Mouse (Mus musculus) megakaryocyte, embryonic 14.5 days (primary cell): ENCODE measurements around the gene Efna3. TPM values are rescaled to one million over a fixed set of nuclear protein-coding genes. Genes with fewer than 3 reads are reported as not detected.

Experiments
- H3K27me3 ChIP-seq: replicated peaks from 2 replicates; pipeline ENCODE3; 2012; ENCODE audit warnings: inconsistent platforms
- H3K36me3 ChIP-seq: replicated peaks from 2 replicates; pipeline ENCODE3; 2012; ENCODE audit warnings: low read length, inconsistent platforms, mixed read lengths
- H3K4me1 ChIP-seq: 2 replicates; pipeline ENCODE4 v1.6.1; 2012; ENCODE audit warnings: inconsistent platforms
- H3K4me3 ChIP-seq: replicated peaks from 2 replicates; pipeline ENCODE3; 2012; ENCODE audit warnings: moderate library complexity, mild to moderate bottlenecking, inconsistent platforms
- H3K9me3 ChIP-seq: 2 replicates; pipeline ENCODE4 v1.6.1; 2012; ENCODE audit warnings: inconsistent platforms
- FLI1 ChIP-seq: IDR thresholded peaks from 2 replicates; pipeline ENCODE4 v1.6.1; 2012; ENCODE audit warnings: low read length, inconsistent platforms, mixed read lengths
- GATA1 ChIP-seq: IDR thresholded peaks from 3 replicates; pipeline ENCODE4 v1.6.1; 2012; ENCODE audit warnings: mixed read lengths, low read length, inconsistent platforms, borderline replicate concordance
- polyA plus RNA-seq: library from polyadenylated mRNA; stranded (reverse); fragments of >175 nt; gene quantifications from 2 replicates; pipeline ENCODE4 v1.2.3, GENCODE M21; 2012; ENCODE audit warnings: low replicate concordance; ENCODE audit not compliant: insufficient read depth

Gene Efna3
- polyA plus RNA-seq, 1 experiment, result not detected

DNA sequence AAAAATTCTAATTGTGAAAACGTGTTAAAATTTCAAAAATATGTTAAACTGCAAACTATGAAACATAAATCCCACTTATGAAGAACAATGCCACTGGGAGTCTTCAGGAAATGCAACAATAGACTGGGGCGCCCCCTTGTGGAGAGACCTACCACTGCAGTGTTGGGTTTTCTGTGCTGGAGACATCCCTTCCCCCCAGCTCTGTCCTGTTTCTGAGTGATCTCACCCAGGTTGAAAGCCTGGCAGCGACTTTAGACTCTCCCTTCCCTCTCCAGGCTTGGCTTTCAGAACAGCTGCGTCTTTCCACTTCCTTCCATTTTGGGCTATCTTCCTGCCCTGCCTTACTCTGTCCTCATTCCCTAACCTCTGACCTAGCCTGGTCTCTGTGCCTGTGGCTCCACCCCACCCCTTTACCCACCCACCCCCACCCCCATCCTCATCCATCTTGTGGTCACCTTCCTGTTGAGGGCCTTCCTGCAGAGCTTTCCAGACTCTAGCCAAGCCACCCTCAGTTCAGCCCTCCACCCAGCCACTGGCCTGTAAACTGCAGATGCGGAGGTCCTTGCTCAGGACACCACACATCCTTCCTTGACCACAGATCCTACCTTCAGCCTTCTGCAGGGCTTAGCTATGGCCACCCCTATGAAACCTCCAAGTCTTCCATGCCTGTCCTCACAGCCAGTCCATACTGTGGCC is 32.2 kb upstream of the Efna3 start:
- H3K9me3 ChIP-seq, result no peaks in the 10 kb centered on the region
- peaks cover 38% of the 10 kb centered on the region for H3K4me1 ChIP-seq
- H3K36me3 ChIP-seq, result no peaks in the 10 kb centered on the region
- no peak for TF ChIP-seq FLI1
- no peak for TF ChIP-seq GATA1
- H3K4me3 ChIP-seq, result no peak overlapping the region
- H3K27me3 ChIP-seq, result peaks cover 89% of the 10 kb centered on the region

DNA sequence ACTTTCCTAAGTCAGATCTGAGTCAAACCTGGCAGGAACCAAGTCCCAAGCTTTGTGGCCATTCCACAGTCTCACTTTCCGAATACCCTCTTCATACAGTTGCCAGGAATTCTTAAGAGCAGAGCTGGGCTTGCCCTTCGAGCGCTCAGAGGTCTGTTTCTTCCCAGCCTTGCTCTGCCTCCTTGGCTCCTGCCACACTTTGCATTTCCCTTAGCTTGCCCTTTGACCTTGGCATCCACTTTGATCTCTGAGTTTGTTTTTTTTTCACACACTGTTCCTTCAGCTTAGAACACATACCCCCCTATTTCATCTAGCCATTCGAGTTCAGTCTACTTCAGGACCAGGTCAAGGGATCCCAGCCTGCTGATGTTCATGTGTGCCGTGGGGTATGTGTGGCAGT is 28.5 kb upstream of the Efna3 start:
- Histone ChIP-seq H3K9me3 (no peaks in the 10 kb centered on the region), H3K36me3 (peaks cover 5% of the 10 kb centered on the region), H3K27me3 (peaks cover 65% of the 10 kb centered on the region), H3K4me3 (no peak overlapping the region), H3K4me1 (peaks cover 62% of the 10 kb centered on the region)
- TF ChIP-seq GATA1 (no peak), FLI1 (no peak)

DNA sequence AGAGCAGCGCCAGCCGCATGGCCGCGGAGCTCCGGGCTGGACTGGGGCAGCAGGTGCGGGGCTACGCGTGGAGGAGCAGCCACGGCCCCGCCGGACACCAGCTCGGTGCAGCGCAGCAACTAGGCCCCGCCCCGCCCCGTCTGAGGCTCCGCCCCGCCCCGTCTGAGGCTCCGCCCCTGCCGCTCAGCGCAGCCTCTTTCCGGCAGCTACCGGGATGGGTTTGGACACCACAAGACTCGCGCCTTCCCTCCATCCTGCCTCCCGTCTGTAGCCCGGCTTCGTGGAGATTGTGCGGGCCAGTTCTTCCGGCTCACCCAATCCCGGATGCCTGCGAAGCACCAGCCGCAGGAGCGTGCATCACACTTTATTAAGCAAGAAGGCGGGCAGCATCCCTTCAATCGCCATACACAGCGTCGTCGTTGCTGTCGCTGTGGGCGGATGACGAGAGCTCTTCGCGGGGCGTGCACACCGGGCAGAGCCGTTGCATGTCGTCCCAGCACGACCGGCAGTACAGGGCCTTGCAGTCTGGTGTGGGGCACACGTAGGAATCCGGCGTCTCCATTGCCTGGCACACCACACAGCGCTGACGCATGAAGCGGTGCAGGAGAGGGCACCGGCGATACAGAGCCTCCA is 27.2 kb upstream of the Efna3 start, which contains the start of gene Adam15:
Gene Adam15, minus strand, starts transcription at position 128 of the 633 bp plus-strand sequence.
- TF ChIP-seq GATA1 (no peak), FLI1 (no peak)
- peaks cover 55% of the 10 kb centered on the region for H3K27me3 ChIP-seq
- H3K4me3 ChIP-seq, result peak within 1 kb of the TSS; percentile 93

GRCm38 (mm10) chr3:89348911-89349868 is 26.4 kb upstream of the Efna3 start:
- Histone ChIP-seq H3K9me3 (no peaks in the 10 kb centered on the region), H3K4me1 (peaks cover 46% of the 10 kb centered on the region), H3K4me3 (peak overlapping the region; percentile 93), H3K36me3 (peaks cover 23% of the 10 kb centered on the region), H3K27me3 (peaks cover 60% of the 10 kb centered on the region)
- TF ChIP-seq GATA1 (no peak), FLI1 (no peak)

More for the DNA sequence above, 27.2 kb upstream of the Efna3 start, which contains the start of gene Adam15:
- Histone ChIP-seq H3K4me1 (peaks cover 54% of the 10 kb centered on the region), H3K36me3 (peaks cover 15% of the 10 kb centered on the region), H3K9me3 (no peaks in the 10 kb centered on the region)

DNA sequence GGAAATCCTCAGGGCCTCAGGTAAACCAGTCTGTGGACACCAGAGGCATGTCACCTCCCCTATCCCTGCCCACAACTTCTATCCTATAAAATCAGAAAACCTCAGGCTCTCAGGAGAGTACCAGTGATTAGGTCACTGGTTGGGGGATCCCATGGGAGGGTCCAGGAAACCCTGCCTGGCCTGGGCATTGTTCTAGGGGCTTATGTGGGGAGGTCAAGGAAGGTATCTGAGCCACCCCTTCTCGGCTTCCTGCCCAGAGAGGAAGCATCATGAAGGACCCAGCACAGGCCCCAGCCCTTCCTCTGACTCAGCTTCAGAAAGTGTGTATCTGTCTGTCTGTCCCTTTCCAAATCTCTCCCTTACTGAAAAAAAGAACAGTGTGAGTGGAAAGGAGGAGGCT is 25.2 kb upstream of the Efna3 start:
- Histone ChIP-seq H3K4me3 (peak overlapping the region; percentile 72), H3K36me3 (peaks cover 36% of the 10 kb centered on the region), H3K27me3 (peaks cover 59% of the 10 kb centered on the region), H3K4me1 (peaks cover 42% of the 10 kb centered on the region), H3K9me3 (no peaks in the 10 kb centered on the region)
- no peak for TF ChIP-seq FLI1
- TF ChIP-seq GATA1, result no peak

DNA sequence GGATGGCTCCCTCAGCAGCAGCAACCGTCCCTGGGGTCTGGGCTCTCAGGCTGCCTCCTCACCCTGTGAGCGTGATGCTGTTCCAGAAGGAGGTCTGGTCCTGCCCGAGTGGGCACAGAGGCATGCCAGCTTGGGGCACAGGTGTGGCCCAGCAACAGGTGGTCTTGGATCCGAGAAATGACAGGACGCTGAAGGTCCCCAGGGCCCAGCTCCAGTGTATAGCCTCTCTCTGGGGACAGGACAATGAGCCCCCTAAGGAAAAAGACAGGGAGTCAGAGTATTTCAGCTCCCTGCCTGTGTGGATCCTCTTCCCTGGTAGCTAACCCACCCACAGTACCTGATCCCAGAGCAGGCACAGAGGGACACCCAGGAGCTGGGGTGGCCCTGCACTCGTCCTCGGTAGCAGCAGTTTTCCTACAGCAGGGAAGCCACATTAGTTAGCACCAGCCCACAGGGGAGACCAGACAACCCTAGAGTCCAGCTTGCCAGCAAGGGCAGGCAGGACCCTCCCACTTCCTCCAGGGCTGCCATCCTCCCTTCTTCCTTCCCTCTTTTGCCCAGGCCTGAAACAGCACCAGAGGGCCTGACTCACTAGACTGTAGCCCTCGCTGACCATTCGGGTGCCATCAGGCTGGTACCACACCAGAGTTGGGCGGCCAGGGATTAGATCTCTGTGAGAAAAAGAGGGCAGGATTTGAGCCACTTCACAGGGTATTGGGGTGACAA is 24.2 kb upstream of the Efna3 start:
- TF ChIP-seq GATA1 (no peak), FLI1 (no peak)
- Histone ChIP-seq H3K4me1 (peaks cover 42% of the 10 kb centered on the region), H3K9me3 (no peaks in the 10 kb centered on the region), H3K27me3 (peaks cover 54% of the 10 kb centered on the region), H3K4me3 (peak overlapping the region; percentile 39), H3K36me3 (peaks cover 45% of the 10 kb centered on the region)

DNA sequence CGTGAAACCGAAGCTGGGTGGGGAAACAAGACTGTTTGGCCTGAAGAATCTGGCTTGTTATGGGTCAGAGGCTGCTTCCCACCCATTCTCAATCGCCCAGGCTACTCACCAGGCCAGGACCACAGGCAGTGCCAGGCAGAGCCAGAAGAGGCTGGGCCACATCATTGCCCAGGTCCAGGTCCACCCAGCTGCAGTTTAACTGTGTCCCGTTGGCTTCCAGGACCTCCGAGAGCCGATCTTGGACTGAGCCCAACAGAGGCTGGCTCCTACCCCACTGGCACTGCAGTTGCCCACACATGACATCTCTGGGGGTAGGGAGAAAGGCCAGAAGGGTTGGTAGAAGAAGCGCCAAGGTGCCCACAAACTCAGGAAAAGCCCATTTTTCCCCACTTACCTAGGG is 20.5 kb upstream of the Efna3 start:
- Histone ChIP-seq H3K4me3 (no peak overlapping the region), H3K27me3 (peaks cover 56% of the 10 kb centered on the region), H3K36me3 (peaks cover 67% of the 10 kb centered on the region), H3K4me1 (peaks cover 28% of the 10 kb centered on the region), H3K9me3 (no peaks in the 10 kb centered on the region)
- TF ChIP-seq FLI1 (no peak), GATA1 (no peak)

- TF ChIP-seq GATA1 (no peak), FLI1 (no peak)
- Histone ChIP-seq H3K36me3 (peaks cover 66% of the 10 kb centered on the region), H3K9me3 (no peaks in the 10 kb centered on the region), H3K4me1 (peaks cover 27% of the 10 kb centered on the region), H3K4me3 (no peak overlapping the region), H3K27me3 (peaks cover 66% of the 10 kb centered on the region)
These were observed 19.0 kb upstream of the Efna3 start for GRCm38 (mm10) chr3:89341794-89342193.

DNA sequence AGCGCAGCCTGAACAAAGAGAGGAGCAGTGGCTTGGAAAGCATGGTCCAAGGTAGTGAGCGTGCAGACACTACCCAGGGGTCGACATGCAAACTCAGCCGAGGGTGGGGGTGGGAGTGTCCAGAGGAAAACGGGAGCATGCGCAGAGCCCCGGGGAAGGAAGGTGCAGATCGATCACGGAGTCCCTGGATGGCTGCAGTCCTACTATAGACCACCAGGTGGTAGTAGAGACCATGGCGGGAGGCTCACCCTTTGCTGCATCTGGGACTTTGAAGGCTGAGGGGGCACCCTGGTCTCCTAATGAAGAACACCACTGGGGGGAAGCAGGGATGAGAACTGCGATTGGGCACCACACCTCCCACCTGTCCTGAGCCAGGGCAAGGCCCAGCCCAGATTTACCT is 17.7 kb upstream of the Efna3 start:
- H3K4me1 ChIP-seq, result peaks cover 25% of the 10 kb centered on the region
- H3K36me3 ChIP-seq, result peaks cover 57% of the 10 kb centered on the region
- H3K27me3 ChIP-seq, result peaks cover 77% of the 10 kb centered on the region
- H3K4me3 ChIP-seq, result peak overlapping the region; percentile 15
- no peaks in the 10 kb centered on the region for H3K9me3 ChIP-seq
- TF ChIP-seq FLI1, result no peak
- TF ChIP-seq GATA1, result no peak
